Mouse (Mus musculus): Measurements from ENCODE around the gene Clip1. TPM values are rescaled to one million over a fixed set of nuclear protein-coding genes. Genes with fewer than 3 reads are reported as not detected.

Clip1 gene
- total and polyA plus RNA-seq, 3 experiments: 13.3 to 23.0 TPM; not detected in 1

DNA sequence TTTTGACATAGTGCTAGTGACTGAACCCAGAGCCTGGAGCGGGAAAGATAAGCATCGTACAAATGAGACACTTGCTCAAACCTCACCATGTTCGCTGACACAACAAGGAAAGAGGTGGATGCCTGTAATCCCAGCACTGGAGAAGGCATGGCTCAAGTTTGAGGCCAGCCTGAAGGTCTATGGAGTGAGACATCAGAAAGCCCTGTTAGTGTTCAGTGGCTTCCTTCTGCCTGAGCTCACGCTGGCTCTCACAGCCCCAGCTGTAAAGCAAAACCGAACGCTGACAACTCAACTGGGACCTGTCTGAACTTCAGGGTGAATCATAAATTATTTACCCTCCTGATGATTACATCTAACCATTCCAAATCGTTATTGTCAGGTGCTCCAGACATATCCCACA lies 18.5 kb downstream of the Clip1 start:
- Histone ChIP-seq H3K9me3 (replicated peaks; ENCODE audit: insufficient read depth, low read length) (no peaks in the 10 kb centered on the region), H3K36me3 (ENCODE audit: control insufficient read depth in 1 of 2, insufficient read depth in 2 of 2, low read length in 2 of 2) (peaks cover 0 to 5% of the 10 kb centered on the region in 2 experiments; a peak in 2 of 4 replicates), H3K9ac (ENCODE audit: control insufficient read depth, low read depth, low read length, poor library complexity, severe bottlenecking) (no peak overlapping the region), H3K27ac (ENCODE audit: control insufficient read depth, low read depth, low read length) (no peak overlapping the region), H3K4me1 (ENCODE audit: control insufficient read depth in 1 of 2, insufficient read depth in 2 of 2, low read length in 2 of 2) (peaks cover 2 to 4% of the 10 kb centered on the region in 2 experiments; a peak in 3 of 4 replicates), H3K79me2 (ENCODE audit: control insufficient read depth, insufficient read depth, low read length, poor library complexity) (no peaks in the 10 kb centered on the region), H3K4me3 (ENCODE audit: control insufficient read depth in 1 of 2, insufficient read depth in 1 of 2, low read depth in 2 of 2, low read length in 2 of 2) (no peak overlapping the region), H3K27me3 (ENCODE audit: control insufficient read depth in 1 of 2, insufficient read depth in 2 of 2, low read length in 2 of 2) (no peaks in the 10 kb centered on the region)
- TF ChIP-seq POLR2AphosphoS2 (IDR thresholded peaks at IDR 0.05; ENCODE audit: low read length) (no peak), CTCF (IDR thresholded peaks at IDR 0.05 in 2 of 3, conservative IDR thresholded peaks at IDR 0.05 in 1 of 3; ENCODE audit: control insufficient read depth in 1 of 3, insufficient read depth in 1 of 3, low read depth in 2 of 3, low read length in 3 of 3, poor library complexity in 1 of 3, severe bottlenecking in 1 of 3) (no peak)
- DNase-seq (ENCODE audit: low read depth, low spot score): no peak

DNA sequence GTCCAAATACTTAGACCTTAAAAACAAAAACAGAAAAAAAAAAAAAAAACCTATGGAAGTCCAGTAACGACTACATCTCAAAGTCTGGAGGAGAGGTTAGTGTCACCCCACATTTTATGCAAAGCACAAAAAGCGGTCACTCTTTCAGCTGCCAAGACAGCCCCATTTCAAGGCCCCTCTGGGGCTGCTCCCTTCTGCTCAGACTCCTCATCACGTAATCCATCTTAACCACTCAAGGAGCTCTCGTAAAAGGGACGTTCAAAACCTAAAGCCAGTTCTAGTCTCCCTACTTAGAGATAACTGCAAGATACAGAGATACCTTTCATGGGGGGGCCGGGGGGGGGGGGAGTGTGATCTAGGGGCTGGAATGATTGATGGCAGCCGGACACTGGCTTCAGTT lies 20.1 kb downstream of the Clip1 start:
- Histone ChIP-seq H3K27ac (ENCODE audit: control insufficient read depth, low read depth, low read length) (no peak overlapping the region), H3K27me3 (ENCODE audit: control insufficient read depth in 1 of 2, insufficient read depth in 2 of 2, low read length in 2 of 2) (no peaks in the 10 kb centered on the region), H3K79me2 (ENCODE audit: control insufficient read depth, insufficient read depth, low read length, poor library complexity) (no peaks in the 10 kb centered on the region), H3K4me3 (ENCODE audit: control insufficient read depth in 1 of 2, insufficient read depth in 1 of 2, low read depth in 2 of 2, low read length in 2 of 2) (no peak overlapping the region), H3K4me1 (ENCODE audit: control insufficient read depth in 1 of 2, insufficient read depth in 2 of 2, low read length in 2 of 2) (peaks cover 2% of the 10 kb centered on the region in 2 experiments; a peak in 3 of 4 replicates), H3K36me3 (ENCODE audit: control insufficient read depth in 1 of 2, insufficient read depth in 2 of 2, low read length in 2 of 2) (no peaks in the 10 kb centered on the region; a peak in 1 of 4 replicates), H3K9me3 (replicated peaks; ENCODE audit: insufficient read depth, low read length) (no peaks in the 10 kb centered on the region), H3K9ac (ENCODE audit: control insufficient read depth, low read depth, low read length, poor library complexity, severe bottlenecking) (no peak overlapping the region)
- TF ChIP-seq CTCF (IDR thresholded peaks at IDR 0.05 in 2 of 3, conservative IDR thresholded peaks at IDR 0.05 in 1 of 3; ENCODE audit: control insufficient read depth in 1 of 3, insufficient read depth in 1 of 3, low read depth in 2 of 3, low read length in 3 of 3, poor library complexity in 1 of 3, severe bottlenecking in 1 of 3) (no peak), RCOR1 (IDR thresholded peaks at IDR 0.05; ENCODE audit: low read depth, low read length) (no peak), MXI1 (IDR thresholded peaks at IDR 0.05; ENCODE audit: low read depth, low read length) (no peak), CHD2 (IDR thresholded peaks at IDR 0.05; ENCODE audit: low read length) (no peak), MAZ (IDR thresholded peaks at IDR 0.05; ENCODE audit: low read depth, low read length) (no peak), SIN3A (IDR thresholded peaks at IDR 0.05; ENCODE audit: low read length) (no peak), USF2 (IDR thresholded peaks at IDR 0.05; ENCODE audit: borderline replicate concordance in 1 of 2, insufficient read depth in 1 of 2, low read depth in 1 of 2, low read length in 2 of 2) (no peak), UBTF (IDR thresholded peaks at IDR 0.05; ENCODE audit: borderline replicate concordance, insufficient read depth, low read depth, low read length) (no peak), RAD21 (IDR thresholded peaks at IDR 0.05; ENCODE audit: low read depth, low read length) (no peak), JUND (IDR thresholded peaks at IDR 0.05; ENCODE audit: low read depth, low read length) (no peak), MYC (IDR thresholded peaks at IDR 0.05; ENCODE audit: low read depth, low read length) (no peak), HCFC1 (IDR thresholded peaks at IDR 0.05; ENCODE audit: low read depth, low read length) (no peak), MAFK (IDR thresholded peaks at IDR 0.05; ENCODE audit: borderline replicate concordance, low read depth, low read length) (no peak), POLR2AphosphoS5 (IDR thresholded peaks at IDR 0.05; ENCODE audit: borderline replicate concordance, low read depth, low read length) (no peak)
- no peak for DNase-seq (ENCODE audit: low read depth, low spot score)

Measured in MEL (cell line).